Mouse (Mus musculus) spleen, adult 10 weeks (tissue): ENCODE data around the gene Slc5a6. TPM values are rescaled to one million over a fixed set of nuclear protein-coding genes. Genes with fewer than 3 reads are reported as not detected.

Experiments used
- polyA plus RNA-seq: library from polyadenylated mRNA; stranded (reverse); fragments of 350-450 nt; fragmentation: Illumina TruSeq; extraction: RNeasy Lipid Tissue Mini Kit (QIAGEN cat#74804); gene quantifications from one replicate; pipeline ENCODE4 v1.2.3, GENCODE M21; 2015; ENCODE audit warnings: low replicate concordance; ENCODE audit not compliant: insufficient read depth

Gene Slc5a6
- 5.0 TPM for polyA plus RNA-seq

GRCm38 (mm10) chr5:31048763-31049641, at the start of gene Slc5a6:
Gene Slc5a6 (minus strand): TSS chr5:31048924.

DNA sequence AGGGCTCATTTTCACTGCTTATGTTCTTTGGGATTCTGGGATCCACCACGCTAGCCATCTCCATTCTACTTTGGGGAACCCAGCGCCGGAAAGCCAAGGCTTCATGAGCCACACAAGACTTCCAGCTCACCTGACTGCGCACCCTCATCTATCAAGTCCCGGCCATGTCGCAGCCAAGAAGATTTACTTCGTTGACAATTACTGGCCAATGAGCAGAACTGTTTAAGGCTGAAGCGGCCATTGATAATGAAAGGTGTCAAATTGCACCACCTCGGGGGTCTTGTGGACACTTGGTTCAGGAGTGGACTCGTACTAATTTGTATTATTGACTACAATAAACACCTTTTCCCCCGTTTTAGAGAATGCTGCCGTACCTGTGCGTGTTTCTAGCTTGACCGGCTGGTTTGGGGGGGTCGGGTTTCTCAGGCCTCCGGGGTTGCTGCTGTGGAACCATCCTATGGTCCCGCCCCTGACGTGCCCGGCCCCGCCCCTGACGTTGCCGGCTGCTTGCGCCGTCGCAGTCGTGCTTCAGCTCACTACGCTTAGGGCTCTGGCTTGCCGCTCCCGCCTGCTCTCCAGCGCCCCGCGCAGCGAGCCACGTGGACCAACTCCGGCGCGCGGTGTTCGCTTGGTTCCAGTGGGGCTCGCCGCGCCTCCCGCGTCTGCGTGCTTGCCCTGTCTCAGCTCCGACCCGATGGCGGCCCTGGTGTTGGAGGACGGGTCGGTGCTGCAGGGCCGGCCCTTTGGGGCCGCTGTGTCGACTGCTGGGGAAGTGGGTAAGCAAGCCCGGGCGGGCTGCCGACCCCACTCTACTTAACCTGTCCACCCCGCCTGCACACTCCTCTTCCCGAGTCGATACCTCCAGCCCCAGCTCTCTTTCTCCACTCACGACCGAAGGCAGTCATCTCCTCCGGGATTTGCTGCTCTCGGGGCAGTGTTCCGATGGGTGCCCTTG, 5.8 kb upstream of the Slc5a6 start, which contains the start of gene Cad:
Gene Cad, plus strand, starts transcription at position 520 of the 955 bp plus-strand sequence.

GRCm38 (mm10) chr5:31047848-31048762, 619 bp downstream of the Slc5a6 start, which contains the start of gene Atraid:
Gene Atraid (plus strand): TSS chr5:31048312.

Other genes starting within 250 kb of the Slc5a6 start
- gene Mapre3, start 234.3 kb downstream of the Slc5a6 start, polyA plus RNA-seq: 10.2 TPM
- gene Tmem214, start 180.9 kb downstream of the Slc5a6 start, polyA plus RNA-seq: 22.5 TPM
- 9.6 TPM for gene Agbl5, start 160.2 kb downstream of the Slc5a6 start, polyA plus RNA-seq
- 182 TPM for gene Ost4, start 141.1 kb downstream of the Slc5a6 start, polyA plus RNA-seq
- gene Emilin1, start 135.5 kb downstream of the Slc5a6 start, polyA plus RNA-seq: 12.1 TPM
- gene Khk, start 127.5 kb downstream of the Slc5a6 start, polyA plus RNA-seq: 8.0 TPM
- gene Cgref1, start 103.3 kb downstream of the Slc5a6 start, polyA plus RNA-seq: not detected
- gene Preb, start 88.6 kb downstream of the Slc5a6 start, polyA plus RNA-seq: 147 TPM
- 0.54 TPM for gene Tcf23, start 80.3 kb downstream of the Slc5a6 start, polyA plus RNA-seq
- 100 TPM for gene Atraid, start 612 bp downstream of the Slc5a6 start, polyA plus RNA-seq
- gene Cad, start 5.9 kb upstream of the Slc5a6 start, polyA plus RNA-seq: 12.4 TPM
- not detected for gene Dnajc5g, start 57.4 kb upstream of the Slc5a6 start, polyA plus RNA-seq
- not detected for gene Slc30a3, start 59.3 kb upstream of the Slc5a6 start, polyA plus RNA-seq
- gene Trim54, start 67.8 kb upstream of the Slc5a6 start, polyA plus RNA-seq: not detected
- gene Ucn, start 89.9 kb upstream of the Slc5a6 start, polyA plus RNA-seq: not detected
- gene Mpv17, start 105.3 kb upstream of the Slc5a6 start, polyA plus RNA-seq: 37.0 TPM
- 2.1 TPM for gene Gm29609, start 131.0 kb upstream of the Slc5a6 start, polyA plus RNA-seq
- gene Gtf3c2, start 131.2 kb upstream of the Slc5a6 start, polyA plus RNA-seq: 116 TPM
- gene Snx17, start 144.3 kb upstream of the Slc5a6 start, polyA plus RNA-seq: 97.0 TPM
- gene Eif2b4, start 144.5 kb upstream of the Slc5a6 start, polyA plus RNA-seq: 17.1 TPM
- 14.9 TPM for gene Zfp513, start 153.4 kb upstream of the Slc5a6 start, polyA plus RNA-seq
- 88.2 TPM for gene Ppm1g, start 171.8 kb upstream of the Slc5a6 start, polyA plus RNA-seq
- 156 TPM for gene Nrbp1, start 191.9 kb upstream of the Slc5a6 start, polyA plus RNA-seq
- gene Gm9970, start 192.3 kb upstream of the Slc5a6 start, polyA plus RNA-seq: not detected
- 11.7 TPM for gene Krtcap3, start 202.8 kb upstream of the Slc5a6 start, polyA plus RNA-seq
- gene Ift172, start 242.2 kb upstream of the Slc5a6 start, polyA plus RNA-seq: 20.5 TPM
- 3.6 TPM for gene Fndc4, start 247.2 kb upstream of the Slc5a6 start, polyA plus RNA-seq
- gene Gckr, start 248.5 kb upstream of the Slc5a6 start, polyA plus RNA-seq: not detected